Mouse (Mus musculus): ENCODE results near the gene Gm5458. TPM values are rescaled to one million over a fixed set of nuclear protein-coding genes. Genes with fewer than 3 reads are reported as not detected.

Gene Gm5458
- polyA plus RNA-seq (2012; rRNA removed), result not detected in 2 replicates

DNA sequence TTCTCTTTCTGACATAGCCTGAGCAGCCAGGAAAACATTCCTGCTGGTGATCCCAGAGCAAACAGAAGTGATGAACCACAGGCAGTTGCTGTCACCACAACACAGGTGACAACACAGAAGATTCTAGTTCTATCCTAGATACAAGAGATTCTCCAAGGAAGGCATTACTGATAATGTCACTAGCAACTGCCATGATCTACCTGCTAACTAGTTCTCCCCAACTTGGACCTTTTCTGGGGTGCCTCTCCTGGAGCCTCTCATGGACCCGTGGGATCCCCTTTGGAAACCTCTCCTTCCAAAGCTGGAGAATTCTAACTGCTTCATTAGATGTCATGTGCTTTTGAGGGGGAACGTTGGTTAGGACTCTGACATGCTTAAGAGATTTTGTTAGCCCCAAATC is at the start of gene Gm5458:
Gm5458 (minus strand) TSS at position 101 of the 400 bp plus-strand sequence.

DNA sequence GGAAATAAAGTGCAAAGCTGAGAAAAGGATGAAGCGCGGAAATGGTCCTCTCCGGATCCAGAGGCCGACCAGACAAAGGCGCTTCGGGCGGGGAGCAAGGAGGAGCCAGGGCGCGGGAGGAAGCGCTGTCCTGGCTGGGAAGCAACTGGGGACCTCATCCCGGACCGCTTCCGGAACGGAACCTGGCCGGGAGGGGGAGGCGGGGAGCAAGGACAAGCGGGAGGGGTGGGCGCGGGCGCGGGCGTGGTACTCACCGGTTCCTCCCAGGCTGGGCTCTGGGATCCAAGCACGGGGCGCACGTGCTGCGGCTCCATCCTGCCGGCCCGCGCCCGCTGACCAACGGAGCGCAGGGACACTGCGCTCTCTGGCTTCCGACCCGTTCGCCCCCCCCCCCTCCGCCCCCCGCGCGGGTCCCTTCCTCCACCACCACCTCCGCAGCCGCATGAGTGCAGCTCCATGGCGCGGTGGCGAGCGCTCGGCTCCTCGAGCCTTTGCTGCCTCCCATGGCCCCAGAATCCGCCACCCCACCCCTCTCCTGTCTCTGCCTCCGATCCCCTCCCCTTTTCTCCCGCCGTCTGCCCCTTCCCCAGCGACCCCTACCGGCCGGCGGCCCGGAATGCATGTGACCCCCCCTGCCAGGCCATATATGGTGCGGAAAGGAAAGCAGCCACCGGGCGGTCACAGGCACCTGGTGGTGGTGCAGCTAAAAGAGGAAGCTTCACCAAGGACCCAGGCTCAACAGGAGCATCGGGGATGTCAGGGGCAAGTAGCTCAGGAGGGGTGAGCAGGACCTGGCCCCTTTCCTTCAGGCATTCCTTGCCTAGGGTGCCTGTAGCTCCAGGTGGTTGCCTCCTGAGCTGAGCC is 17.3 kb downstream of the Gm5458 start, which contains the start of gene Gm2237:
Gm2237 (minus strand) TSS at position 332 of the 864 bp plus-strand sequence.

DNA sequence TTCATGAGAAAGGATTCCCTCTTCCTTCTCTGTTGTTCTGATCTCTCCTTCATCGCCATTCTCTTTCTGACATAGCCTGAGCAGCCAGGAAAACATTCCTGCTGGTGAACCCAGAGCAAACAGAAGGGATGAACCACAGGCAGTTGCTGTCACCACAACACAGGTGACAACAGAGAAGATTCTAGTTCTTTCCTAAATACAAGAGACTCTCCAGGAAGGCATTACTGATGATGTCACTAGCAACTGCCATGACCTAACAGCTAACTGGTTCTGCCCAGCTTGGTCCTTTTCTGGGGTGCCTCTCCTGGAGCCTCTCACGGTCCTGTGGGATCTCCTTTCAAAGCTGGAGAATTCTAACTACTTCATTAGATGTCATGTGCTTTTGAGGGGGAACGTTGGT is 52.5 kb downstream of the Gm5458 start, which contains the start of gene Gm2244:
Gm2244 (minus strand) TSS at position 101 of the 400 bp plus-strand sequence.

Other genes starting within 250 kb of the Gm5458 start
- not detected in 2 replicates for gene Gm21738, start 183.7 kb downstream of the Gm5458 start, polyA plus RNA-seq (2012; rRNA removed)
- gene Gm2244, start 52.6 kb downstream of the Gm5458 start, polyA plus RNA-seq (2012; rRNA removed), result not detected in 2 replicates
- gene Gm2237, start 17.4 kb downstream of the Gm5458 start, polyA plus RNA-seq (2012; rRNA removed), result 0.35 and 0.38 TPM in 2 replicates
- gene Nid2, start 148.7 kb upstream of the Gm5458 start, polyA plus RNA-seq (2012; rRNA removed), result 6.8 and 7.3 TPM in 2 replicates
- gene Rtraf, start 221.2 kb upstream of the Gm5458 start, polyA plus RNA-seq (2012; rRNA removed), result 47.8 and 48.5 TPM in 2 replicates